Mouse (Mus musculus): Measurements from ENCODE around the gene Serpinb9f. TPM values are rescaled to one million over a fixed set of nuclear protein-coding genes. Genes with fewer than 3 reads are reported as not detected.
"Not testable (repeated sequence)": the region's sequence is repeated elsewhere in the genome, so short reads cannot be mapped to it uniquely, and the experiment has no call there.

The Serpinb9f gene
- not detected in 2 replicates for polyA plus RNA-seq (2012; rRNA removed)

- H3K36me3 ChIP-seq (ENCODE audit: control insufficient read depth, insufficient read depth, low read length); H3K27me3 ChIP-seq (replicated peaks; ENCODE audit: control insufficient read depth, insufficient read depth, low read length); H3K27ac ChIP-seq (ENCODE audit: insufficient read depth, low read depth, low read length); H3K4me3 ChIP-seq (ENCODE audit: insufficient read depth, low read depth, low read length); DNase-seq; H3K4me1 ChIP-seq (ENCODE audit: control insufficient read depth, insufficient read depth, low read length): not testable (repeated sequence)
- 81% methylated on average over 3 of the region's 3 CpGs for WGBS
Observed at GRCm38 (mm10) chr13:33323777-33324176, at the start of gene Serpinb9f. Gene Serpinb9f, plus strand, starts transcription at chr13:33324077.

- H3K4me3 ChIP-seq (ENCODE audit: insufficient read depth, low read depth, low read length); DNase-seq; H3K27me3 ChIP-seq (replicated peaks; ENCODE audit: control insufficient read depth, insufficient read depth, low read length); H3K27ac ChIP-seq (ENCODE audit: insufficient read depth, low read depth, low read length); H3K36me3 ChIP-seq (ENCODE audit: control insufficient read depth, insufficient read depth, low read length); H3K4me1 ChIP-seq (ENCODE audit: control insufficient read depth, insufficient read depth, low read length): not testable (repeated sequence)
- 86% methylated on average over 4 of the region's 4 CpGs for WGBS
Observed at GRCm38 (mm10) chr13:33308631-33309030, 15.2 kb upstream of the Serpinb9f start.

- whole genome bisulfite sequencing = 100% methylated on average over 1 of the region's 1 CpGs
- not testable (repeated sequence) for H3K27ac ChIP-seq (ENCODE audit: insufficient read depth, low read depth, low read length); DNase-seq; H3K36me3 ChIP-seq (ENCODE audit: control insufficient read depth, insufficient read depth, low read length); H3K27me3 ChIP-seq (replicated peaks; ENCODE audit: control insufficient read depth, insufficient read depth, low read length); H3K4me3 ChIP-seq (ENCODE audit: insufficient read depth, low read depth, low read length); H3K4me1 ChIP-seq (ENCODE audit: control insufficient read depth, insufficient read depth, low read length)
Observed at GRCm38 (mm10) chr13:33356666-33357065, 32.8 kb downstream of the Serpinb9f start.

Other genes with a start within 250 kb of the Serpinb9f start
- gene Serpinb1b, start 245.5 kb upstream of the Serpinb9f start, polyA plus RNA-seq (2012; rRNA removed) = not detected in 2 replicates
- not detected in 2 replicates for gene Serpinb9c, start 164.3 kb upstream of the Serpinb9f start, polyA plus RNA-seq (2012; rRNA removed)
- gene Serpinb9d, start 131.1 kb upstream of the Serpinb9f start, polyA plus RNA-seq (2012; rRNA removed) = not detected in 2 replicates
- gene Serpinb9e, start 74.5 kb upstream of the Serpinb9f start, polyA plus RNA-seq (2012; rRNA removed) = not detected in 2 replicates
- gene Gm11397, start 71.7 kb downstream of the Serpinb9f start, polyA plus RNA-seq (2012; rRNA removed) = not detected in 2 replicates
- not detected in 2 replicates for gene Serpinb9g, start 160.7 kb downstream of the Serpinb9f start, polyA plus RNA-seq (2012; rRNA removed)